28 mouse cellular contexts compared by ENCODE assay signal in genomic region chr6:77196650-77197049, GRCm38 (mm10). TPM values are rescaled to one million over a fixed set of nuclear protein-coding genes. Genes with fewer than 3 reads are reported as not detected.
DNase-seq lines count a peak whose midpoint lies in the region; ATAC-seq and TF ChIP-seq lines count a peak whose summit lies in the region.
"Had no signal": no experiment of that assay in that cellular context is flagged by ENCODE, and none has a peak within 500 bp of the region (broad histone marks: within the 10 kb centered on the region; RNA-seq: fewer than 3 reads in every experiment).

No protein-coding gene starts in this region.

- no peaks in the 10 kb centered on the region for H3K36me3 ChIP-seq in embryonic facial prominence, embryonic 14.5 days (ENCODE audit: control insufficient read depth, insufficient read depth, low read length)
- no peaks in the 10 kb centered on the region for H3K36me3 ChIP-seq in embryonic facial prominence, embryonic 10.5 days (replicated peaks)
- H3K36me3 ChIP-seq: embryonic facial prominence, embryonic 13.5 days; G1E; hindbrain, embryonic 10.5 days; hindbrain, embryonic 13.5 days; intestine, embryonic 15.5 days had no signal

- H3K4me1 ChIP-seq in embryonic facial prominence, embryonic 14.5 days (ENCODE audit: control insufficient read depth, insufficient read depth, low read length), result no peaks in the 10 kb centered on the region
- 0 out of 2 replicates have a peak, but pooled peaks cover 2% of the 10 kb centered on the region for H3K4me1 ChIP-seq in embryonic facial prominence, embryonic 10.5 days
- H3K4me1 ChIP-seq: embryonic facial prominence, embryonic 13.5 days; intestine, embryonic 15.5 days had no signal

- WGBS in embryonic facial prominence, embryonic 14.5 days, result 80% methylated on average over 3 of the region's 3 CpGs
- WGBS in embryonic facial prominence, embryonic 10.5 days, result 90% methylated on average over 3 of the region's 3 CpGs

- no peak overlapping the region for H3K4me3 ChIP-seq in embryonic facial prominence, embryonic 14.5 days (ENCODE audit: low read depth, low read length)
- H3K4me3 ChIP-seq in embryonic facial prominence, embryonic 10.5 days, result no peak overlapping the region
- no peak overlapping the region for H3K4me3 ChIP-seq in layer of hippocampus, adult 2 months
- H3K4me3 ChIP-seq: embryonic facial prominence, embryonic 13.5 days; gastrocnemius, adult 2 months; hindbrain, embryonic 10.5 days; hindbrain, embryonic 13.5 days; intestine, embryonic 15.5 days had no signal

- no peak overlapping the region for H3K9ac ChIP-seq in embryonic facial prominence, embryonic 14.5 days (ENCODE audit: low read depth, low read length)
- H3K9ac ChIP-seq: embryonic facial prominence, embryonic 13.5 days; hindbrain, embryonic 13.5 days; intestine, embryonic 15.5 days had no signal

- peak; percentile 14 for DNase-seq in embryonic facial prominence, embryonic 14.5 days (ENCODE audit: low spot score)
- DNase-seq in embryonic facial prominence, embryonic 10.5 days (ENCODE audit: low spot score), result no peak
- no peak for DNase-seq in layer of hippocampus, adult 2 months (ENCODE audit: low spot score in 2 of 2)
- no peak for DNase-seq in layer of hippocampus, adult 8-10 months (ENCODE audit: low spot score in 2 of 2)
- DNase-seq in right cerebral cortex, postnatal 10 days (ENCODE audit: low spot score in 2 of 2), result peak; percentile 50 to 54
- no peak for DNase-seq in right cerebral cortex, postnatal 36 days (ENCODE audit: low spot score in 2 of 2)
- DNase-seq in Muller cell, postnatal 12 days (ENCODE audit: inconsistent ontology term), result peak; percentile 20
- DNase-seq: adrenal gland, adult 2 months; adrenal gland, postnatal 14 days; B cell, adult 2 months; cerebellum, adult 11-12 months; cerebellum, adult 8-10 months; gastrocnemius, adult 2 months; gastrocnemius, postnatal 14 days; heart, adult 11 months; heart, postnatal 36 days had no signal

- ATAC-seq in embryonic facial prominence, embryonic 14.5 days (ENCODE audit: low read depth), result no peak
- ATAC-seq in megakaryocyte-erythroid progenitor cell, adult 5-6 weeks (replicated peaks; ENCODE audit: low FRiP score, low TSS enrichment, poor library complexity, severe bottlenecking), result no peak
- ATAC-seq: forebrain, embryonic 14.5 days; hindbrain, embryonic 16.5 days; intestine, embryonic 15.5 days had no signal

- no peaks in the 10 kb centered on the region for H3K27me3 ChIP-seq in embryonic facial prominence, embryonic 14.5 days (replicated peaks; ENCODE audit: control insufficient read depth, insufficient read depth, low read length)
- no peaks in the 10 kb centered on the region for H3K27me3 ChIP-seq in embryonic facial prominence, embryonic 10.5 days (replicated peaks; ENCODE audit: low read depth, poor library complexity, severe bottlenecking)
- H3K27me3 ChIP-seq: CH12.LX; embryonic facial prominence, embryonic 13.5 days; hindbrain, embryonic 13.5 days; intestine, embryonic 15.5 days had no signal

- H3K27ac ChIP-seq in embryonic facial prominence, embryonic 14.5 days (replicated peaks; ENCODE audit: low read depth, low read length), result no peak overlapping the region
- H3K27ac ChIP-seq in embryonic facial prominence, embryonic 10.5 days (replicated peaks), result no peak overlapping the region
- 0 out of 2 replicates have a peak overlapping the region, but pooled peaks have one; percentile 14 for H3K27ac ChIP-seq in layer of hippocampus, adult 2 months
- H3K27ac ChIP-seq: embryonic facial prominence, embryonic 13.5 days; gastrocnemius, adult 2 months; hindbrain, embryonic 10.5 days; hindbrain, embryonic 13.5 days; intestine, embryonic 15.5 days had no signal

- H3K9me3 ChIP-seq in embryonic facial prominence, embryonic 14.5 days (ENCODE audit: control insufficient read depth, low read length), result no peaks in the 10 kb centered on the region
- no peaks in the 10 kb centered on the region for H3K9me3 ChIP-seq in embryonic facial prominence, embryonic 10.5 days
- H3K9me3 ChIP-seq: embryonic facial prominence, embryonic 13.5 days; hindbrain, embryonic 10.5 days; hindbrain, embryonic 13.5 days; intestine, embryonic 15.5 days had no signal

- H3K4me2 ChIP-seq in embryonic facial prominence, embryonic 14.5 days (ENCODE audit: low read depth, low read length), result no peak overlapping the region
- H3K4me2 ChIP-seq: embryonic facial prominence, embryonic 13.5 days; heart, embryonic 11.5 days; hindbrain, embryonic 13.5 days; intestine, embryonic 15.5 days had no signal

- no peak for TF ChIP-seq CTCF in layer of hippocampus, adult 2 months (conservative IDR thresholded peaks at IDR 0.05)

RNA-seq across cellular contexts. Expression of gene Lrrtm1, which starts 45.8 kb away (rescaled TPM):
- 8.9 and 13.0 TPM in 2 replicates for polyA plus RNA-seq in embryonic facial prominence, embryonic 14.5 days (2014; fragmentation: Nextera tagmentation; extraction: Ambion mirVana)
- polyA plus RNA-seq in embryonic facial prominence, embryonic 10.5 days (2016; fragmentation: Nextera tagmentation; extraction: Ambion mirVana), result 3.6 and 4.9 TPM in 2 replicates
- 100 to 1,000 TPM; 105 to 117 TPM for total RNA-seq in layer of hippocampus, adult 2 months (2021)
- 10 to 100 TPM; 92.6 to 96.6 (median 93.5) TPM for total RNA-seq in layer of hippocampus, adult 8-10 months (2022)
- not detected in 2 replicates for total RNA-seq in megakaryocyte-erythroid progenitor cell, adult 5-6 weeks (2014; fragmentation: Nextera tagmentation)
- not detected in 2 replicates for total RNA-seq in megakaryocyte-erythroid progenitor cell, adult 5-6 weeks (2017)
- total RNA-seq: CH12.LX; common myeloid progenitor, adult 5-6 weeks; G1E; gastrocnemius, adult 2 months; heart, adult 8-10 months; heart, postnatal 36 days had no signal
- polyA plus RNA-seq: G1E had no signal

Comparison
In these comparisons a context has a peak if more than half of its experiments do, and no peak if none do; other contexts are left out.
1. DNase-seq: peak in embryonic facial prominence, embryonic 14.5 days (single experiment), right cerebral cortex, postnatal 10 days (2 of 2) and Muller cell, postnatal 12 days (single experiment); none in embryonic facial prominence, embryonic 10.5 days (single experiment), layer of hippocampus, adult 2 months (0 of 2), layer of hippocampus, adult 8-10 months (0 of 2) and right cerebral cortex, postnatal 36 days (0 of 2).
2. RNA of gene Lrrtm1, which starts 45.8 kb away (total RNA-seq): 105 to 117 TPM in layer of hippocampus, adult 2 months and 92.6 to 96.6 TPM in layer of hippocampus, adult 8-10 months; not detected in megakaryocyte-erythroid progenitor cell, adult 5-6 weeks; every median in the first group is over 10 times any median in the second.